Mouse (Mus musculus) heart, postnatal 0 days (tissue): ENCODE results near the gene Naaladl2. TPM values are rescaled to one million over a fixed set of nuclear protein-coding genes. Genes with fewer than 3 reads are reported as not detected.

Experiments used
- ATAC-seq: fragments of 200-750 bp; cut with Nextera tagmentation; 2 replicates; pipeline ENCODE4 v1.8.0; 2017; ENCODE audit warnings: low read depth, moderate number of reproducible peaks, moderate library complexity; ENCODE audit not compliant: insufficient read depth
- DNase-seq: peaks from one replicate; pipeline ENCODE4 v3.0.0-alpha.2; 2016; ENCODE audit warnings: low spot score
- H3K27ac ChIP-seq: fragments of 300-500 bp; sonication (generic); 2 replicates; pipeline ENCODE4 v1.5.1; 2014; ENCODE audit warnings: low read depth, mild to moderate bottlenecking
- H3K27me3 ChIP-seq: fragments of 300-500 bp; sonication (generic); 2 replicates; pipeline ENCODE4 v1.6.1; 2014; ENCODE audit warnings: low read length, mixed read lengths; ENCODE audit not compliant: control insufficient read depth, insufficient read depth
- H3K36me3 ChIP-seq: fragments of 300-500 bp; sonication (generic); replicated peaks from 2 replicates; pipeline ENCODE4 v1.6.1; 2014; ENCODE audit warnings: low read length, mixed read lengths; ENCODE audit not compliant: control insufficient read depth, insufficient read depth
- H3K4me1 ChIP-seq: fragments of 300-500 bp; sonication (generic); 2 replicates; pipeline ENCODE4 v1.6.1; 2014; ENCODE audit warnings: antibody characterized with exemption; ENCODE audit not compliant: control insufficient read depth, insufficient read depth
- H3K4me2 ChIP-seq: fragments of 300-500 bp; sonication (generic); 2 replicates; pipeline ENCODE4 v1.6.1; 2014; ENCODE audit warnings: low read depth, mild to moderate bottlenecking, low read length, moderate library complexity
- H3K4me3 ChIP-seq: fragments of 300-500 bp; sonication (generic); 2 replicates; pipeline ENCODE4 v1.5.1; 2014; ENCODE audit warnings: low read depth, low read length
- H3K9ac ChIP-seq: fragments of 300-500 bp; sonication (generic); replicated peaks from 2 replicates; pipeline ENCODE4 v1.6.1; 2014; ENCODE audit warnings: low read depth, low read length, mixed read lengths
- H3K9me3 ChIP-seq: fragments of 300-500 bp; sonication (generic); replicated peaks from 2 replicates; pipeline ENCODE4 v1.6.1; 2016; ENCODE audit warnings: low read length; ENCODE audit not compliant: control insufficient read depth
- CTCF ChIP-seq: IDR thresholded peaks from 2 replicates; pipeline ENCODE4 v1.5.1; 2016; ENCODE audit warnings: antibody characterized with exemption, control low read depth, low read depth
- EP300 ChIP-seq: IDR thresholded peaks from 2 replicates; pipeline ENCODE4 v1.6.1; 2016; ENCODE audit warnings: antibody characterized with exemption, low read depth
- WGBS: fragments of 180-500 bp; shearing (Covaris S2); extraction: QIAGEN DNeasy Blood & Tissue Kit; methylation state at CpG from one replicate; pipeline ENCODE4 v1.1.7; 2014; 5-methylcytosine and 5-hydroxymethylcytosine counted together
- polyA plus RNA-seq: library from polyadenylated mRNA; unstranded; fragments of >200 nt; fragmentation: Nextera tagmentation; extraction: Ambion mirVana; gene quantifications from 2 replicates; pipeline ENCODE4 v1.2.1, GENCODE M21; 2015
- total RNA-seq: library from RNA; depleted of rRNA; stranded (reverse); fragments of >200 nt; gene quantifications from 2 replicates; pipeline ENCODE4 v1.2.3, GENCODE M21; 2014; ENCODE audit warnings: low replicate concordance

Naaladl2 gene
- total and polyA plus RNA-seq, 2 experiments from 2014 or later = 0.08 to 0.60 TPM

DNA sequence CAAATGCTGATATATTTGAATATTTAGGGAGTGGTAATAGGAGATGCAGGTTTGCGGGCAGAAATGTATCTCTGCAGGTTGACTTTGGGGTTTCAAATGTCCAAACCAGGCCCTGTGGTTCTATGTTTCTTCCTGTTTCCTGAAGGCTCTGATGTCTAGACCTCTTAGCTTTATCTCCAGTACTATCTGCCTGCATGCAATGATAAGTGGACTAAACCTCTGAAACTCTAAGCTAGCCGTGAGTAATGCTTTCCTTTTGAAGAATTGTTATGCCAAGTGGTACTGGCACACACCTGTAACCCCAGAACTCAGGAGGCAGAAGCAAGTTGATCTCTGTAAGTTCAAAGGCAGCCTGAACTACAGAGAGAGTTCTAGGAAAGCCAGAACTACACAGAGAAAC, 291.1 kb downstream of the Naaladl2 start:
- no peak overlapping the region for H3K4me2 ChIP-seq
- no peaks in the 10 kb centered on the region for H3K4me1 ChIP-seq
- no peak overlapping the region for H3K27ac ChIP-seq
- WGBS = 52% methylated on average over 2 of the region's 2 CpGs
- H3K9me3 ChIP-seq = no peaks in the 10 kb centered on the region
- H3K27me3 ChIP-seq = no peaks in the 10 kb centered on the region
- no peaks in the 10 kb centered on the region for H3K36me3 ChIP-seq
- H3K4me3 ChIP-seq = no peak overlapping the region
- ATAC-seq = no peak
- TF ChIP-seq EP300 (no peak), CTCF (no peak)
- H3K9ac ChIP-seq = no peak overlapping the region
- no peak for DNase-seq

DNA sequence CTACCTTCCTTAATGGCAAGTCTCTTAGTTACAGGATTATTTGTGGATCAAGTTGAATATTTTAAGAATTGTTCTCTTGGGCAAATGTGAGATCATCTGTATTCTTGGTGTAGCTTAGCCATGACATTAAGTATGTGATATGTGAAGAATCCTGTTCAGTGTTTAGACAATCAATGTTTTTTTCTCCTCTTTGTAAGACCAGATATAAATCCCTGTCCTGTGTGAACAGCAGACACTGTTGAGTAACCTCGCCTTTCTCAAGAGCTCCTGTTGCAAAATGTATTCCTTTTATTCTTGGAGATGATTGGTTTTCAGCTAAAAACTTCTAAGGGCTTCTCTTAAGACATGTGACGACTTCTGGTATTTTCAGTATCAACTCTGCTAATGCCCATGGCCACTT, 347.3 kb downstream of the Naaladl2 start:
- no peaks in the 10 kb centered on the region for H3K27me3 ChIP-seq
- H3K4me1 ChIP-seq = no peaks in the 10 kb centered on the region
- 60% methylated on average over 2 of the region's 2 CpGs for WGBS
- H3K9ac ChIP-seq = no peak overlapping the region
- no peak overlapping the region for H3K4me2 ChIP-seq
- no peaks in the 10 kb centered on the region for H3K36me3 ChIP-seq
- no peak overlapping the region for H3K27ac ChIP-seq
- no peaks in the 10 kb centered on the region for H3K9me3 ChIP-seq
- DNase-seq (no peak), ATAC-seq (no peak)
- TF ChIP-seq CTCF (no peak), EP300 (no peak)
- no peak overlapping the region for H3K4me3 ChIP-seq

DNA sequence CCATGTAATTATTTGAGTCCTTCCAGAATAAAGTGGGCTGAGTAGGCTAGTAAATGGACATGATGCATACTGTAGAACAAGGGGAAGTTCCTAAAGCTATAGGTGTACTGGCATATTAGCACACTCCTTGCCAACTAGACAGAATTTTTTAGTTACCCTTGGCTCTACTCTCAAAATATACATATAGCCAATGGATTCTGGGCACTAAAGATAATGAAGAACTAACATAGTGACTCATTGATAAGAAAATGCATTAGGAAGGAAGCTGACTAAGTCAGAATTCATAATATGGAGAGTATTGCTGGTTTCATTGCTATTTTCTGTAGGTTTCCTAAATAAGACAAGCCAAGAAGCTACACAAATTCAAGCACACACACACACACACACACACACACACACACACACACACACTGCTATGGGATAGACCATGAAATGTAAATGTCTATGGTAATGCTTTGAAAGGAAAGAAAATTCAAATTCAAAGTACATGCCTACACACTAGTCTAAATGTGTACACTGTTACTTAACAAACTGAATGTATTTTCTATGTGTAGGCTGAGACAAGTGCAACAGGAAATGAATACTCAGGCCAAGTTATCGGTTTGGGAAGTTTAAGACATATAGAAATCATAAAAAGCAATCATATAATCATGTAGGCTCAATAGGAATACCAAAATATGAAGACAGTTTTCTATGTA, 356.5 kb downstream of the Naaladl2 start:
- H3K27ac ChIP-seq = no peak overlapping the region
- no peak overlapping the region for H3K4me2 ChIP-seq
- no peaks in the 10 kb centered on the region for H3K36me3 ChIP-seq
- no peak overlapping the region for H3K9ac ChIP-seq
- DNase-seq = no peak
- no peaks in the 10 kb centered on the region for H3K4me1 ChIP-seq
- ATAC-seq = no peak
- no peaks in the 10 kb centered on the region for H3K27me3 ChIP-seq
- WGBS = 65% methylated on average over 1 of the region's 1 CpGs
- TF ChIP-seq EP300 (no peak), CTCF (no peak)
- no peaks in the 10 kb centered on the region for H3K9me3 ChIP-seq
- H3K4me3 ChIP-seq = no peak overlapping the region

DNA sequence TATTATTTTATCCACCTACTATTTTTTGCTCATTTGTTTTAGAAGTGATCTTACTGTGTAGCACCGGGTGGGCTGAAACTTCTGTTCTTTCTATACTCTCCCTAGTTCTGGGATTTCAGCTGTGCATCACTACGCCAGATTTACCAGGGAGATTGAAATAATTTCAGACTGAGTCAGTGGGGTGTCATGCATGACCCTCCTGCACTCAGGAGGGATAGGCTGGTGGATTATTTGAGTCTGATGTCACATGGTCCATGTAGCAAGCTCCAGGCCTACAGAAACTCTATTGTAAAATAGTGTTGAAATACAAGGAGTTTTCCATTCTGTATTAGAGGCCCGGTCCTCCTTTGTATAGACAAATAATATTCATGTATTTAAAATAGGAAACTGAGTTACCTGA, 360.0 kb downstream of the Naaladl2 start:
- DNase-seq (no peak), ATAC-seq (no peak)
- H3K36me3 ChIP-seq = no peaks in the 10 kb centered on the region
- H3K4me3 ChIP-seq = no peak overlapping the region
- TF ChIP-seq EP300 (no peak), CTCF (no peak)
- WGBS = 87% methylated on average over 3 of the region's 3 CpGs
- no peak overlapping the region for H3K4me2 ChIP-seq
- H3K27me3 ChIP-seq = no peaks in the 10 kb centered on the region
- H3K9me3 ChIP-seq = no peaks in the 10 kb centered on the region
- no peak overlapping the region for H3K9ac ChIP-seq
- H3K27ac ChIP-seq = no peak overlapping the region
- no peaks in the 10 kb centered on the region for H3K4me1 ChIP-seq

DNA sequence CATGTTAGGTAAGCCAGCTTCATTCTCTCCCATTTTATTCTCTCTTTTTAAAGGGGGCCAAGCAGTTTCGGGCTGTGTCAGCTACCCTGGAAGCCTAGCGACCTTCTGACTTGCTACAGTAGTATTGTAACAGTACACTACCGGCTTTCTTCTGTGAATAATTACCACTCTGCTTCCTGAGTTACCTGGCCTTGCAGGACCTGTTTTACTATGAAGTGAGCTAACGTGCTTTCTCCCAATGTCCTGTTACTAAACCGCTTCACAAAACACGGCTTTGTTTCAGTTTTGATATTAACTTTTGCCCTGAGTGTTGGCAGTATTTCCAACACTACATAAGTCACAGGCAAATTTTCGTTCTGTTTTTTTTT, 360.6 kb downstream of the Naaladl2 start:
- 62% methylated on average over 7 of the region's 7 CpGs for WGBS
- Histone ChIP-seq H3K4me2 (peak overlapping the region; percentile 53), H3K4me1 (no peaks in the 10 kb centered on the region), H3K27ac (peak overlapping the region; percentile 55; the same call in 1 of the 2 replicates), H3K4me3 (no peak overlapping the region), H3K9me3 (no peaks in the 10 kb centered on the region), H3K36me3 (no peaks in the 10 kb centered on the region), H3K9ac (no peak overlapping the region), H3K27me3 (no peaks in the 10 kb centered on the region)
- DNase-seq (no peak), ATAC-seq (no peak)
- TF ChIP-seq EP300 (no peak), CTCF (no peak)
